ENCODE assay signal across 8 mouse cellular contexts in genomic region chr9:72408131-72408586, GRCm38 (mm10). TPM values are rescaled to one million over a fixed set of nuclear protein-coding genes. Genes with fewer than 3 reads are reported as not detected.
A peak's percentile ranks its signal among the peaks of the same experiment; 100 is the strongest.
DNase-seq lines count a peak whose midpoint lies in the region; TF ChIP-seq lines count a peak whose summit lies in the region.

No protein-coding gene starts in this region.

- no peak overlapping the region for H3K27ac ChIP-seq in cortical plate, adult 2 months (ENCODE audit: insufficient read depth, low read length)

- peak overlapping the region; percentile 21; the same call in 1 of the 2 replicates for H3K4me3 ChIP-seq in cortical plate, adult 2 months (ENCODE audit: insufficient read depth, low read length)
- peak overlapping the region; percentile 90 for H3K4me3 ChIP-seq in megakaryocyte, embryonic 14.5 days (replicated peaks)

- no peaks in the 10 kb centered on the region for H3K4me1 ChIP-seq in cortical plate, adult 2 months (ENCODE audit: control insufficient read depth, insufficient read depth, low read length)
- peaks cover 22% of the 10 kb centered on the region for H3K4me1 ChIP-seq in megakaryocyte, embryonic 14.5 days

- TF ChIP-seq POLR2A in cortical plate, adult 2 months (IDR thresholded peaks at IDR 0.05; ENCODE audit: extremely low read depth, insufficient read depth, low read length) = no peak

- peak; percentile 96 for TF ChIP-seq CTCF in cortical plate, adult 2 months (IDR thresholded peaks at IDR 0.05; ENCODE audit: extremely low read depth, insufficient read depth, low read length)

- no peaks in the 10 kb centered on the region for H3K36me3 ChIP-seq in megakaryocyte, embryonic 14.5 days (replicated peaks; ENCODE audit: low read length)

- H3K9me3 ChIP-seq in megakaryocyte, embryonic 14.5 days = no peaks in the 10 kb centered on the region

- H3K27me3 ChIP-seq in megakaryocyte, embryonic 14.5 days (replicated peaks) = peaks cover 10% of the 10 kb centered on the region

- DNase-seq in adipocyte (ENCODE audit: low spot score) = peak; percentile 79
- DNase-seq in gastrocnemius, postnatal 10 days = peak; percentile 83
- DNase-seq in induced T-regulatory cell, adult 2 months (ENCODE audit: low read depth) = peak; percentile 89
- DNase-seq in left cerebral cortex, adult 8-10 months (ENCODE audit: low spot score in 2 of 2) = peak; percentile 43 to 59
- DNase-seq in right cerebral cortex, adult 2 months (ENCODE audit: low spot score in 2 of 2) = peak; percentile 88
- DNase-seq in urinary bladder, postnatal 10 days (ENCODE audit: low spot score) = peak; percentile 28

RNA-seq across cellular contexts. Expression of gene Mns1, which starts 29.7 kb away (rescaled TPM):
- polyA plus RNA-seq in cortical plate, adult 2 months (2012; rRNA removed) = 1.5 and 2.4 TPM in 2 replicates
- total RNA-seq in gastrocnemius, postnatal 10 days (2021) = 1 to 10 TPM; 1.1 to 1.7 TPM
- 1 to 10 TPM in 2 of 4 experiments, under 1 TPM in 2; 0.55 to 1.4 (median 1.0) TPM for total RNA-seq in left cerebral cortex, adult 8-10 months (2022)
- 1.1 TPM in 1 of 2 replicates, not detected in the other for polyA plus RNA-seq in megakaryocyte, embryonic 14.5 days (2012; ENCODE audit: insufficient read depth, low replicate concordance)

Comparison
In these comparisons a context has a peak if more than half of its experiments do, and no peak if none do; other contexts are left out.
1. DNase-seq: peak in every context shown above with its lines; median percentile 89 in induced T-regulatory cell, adult 2 months; 88 in right cerebral cortex, adult 2 months; 83 in gastrocnemius, postnatal 10 days; 79 in adipocyte; 51 in left cerebral cortex, adult 8-10 months; 28 in urinary bladder, postnatal 10 days.